Mouse (Mus musculus): ENCODE measurements around the gene Gna15. TPM values are rescaled to one million over a fixed set of nuclear protein-coding genes. Genes with fewer than 3 reads are reported as not detected.

Gene Gna15
- total RNA-seq (2022): 1 to 10 TPM; 2.5 to 9.7 (median 5.7) TPM

DNA sequence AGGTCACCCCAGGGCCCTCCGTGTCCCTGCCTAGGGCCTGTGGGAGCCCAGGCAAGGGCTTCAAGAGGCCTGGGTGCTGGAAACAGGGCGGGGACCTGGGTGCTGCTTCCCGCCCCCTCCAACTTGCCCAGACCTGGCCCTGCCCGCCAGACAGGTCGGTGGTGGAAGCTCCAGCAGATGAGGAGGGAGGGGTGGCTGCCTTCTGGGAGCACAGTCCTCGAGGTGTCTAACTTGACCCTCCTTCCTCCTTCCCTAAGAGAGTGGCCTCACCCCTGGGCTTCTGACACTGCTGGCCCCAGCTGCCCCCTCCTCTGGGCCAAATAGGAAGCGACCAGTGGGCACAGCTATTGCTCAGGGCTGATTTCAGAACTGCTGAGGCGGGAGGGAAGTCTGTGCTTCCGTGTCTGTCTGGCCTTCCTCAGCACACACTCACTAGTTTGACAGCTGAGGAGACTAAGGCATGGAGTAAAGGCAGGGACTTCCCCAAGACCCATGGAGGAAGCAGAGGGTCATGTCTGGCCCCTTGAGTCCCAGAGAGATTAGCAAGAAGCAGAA lies at the start of gene Gna15:
Gene Gna15 (minus strand): TSS at position 175 of the 555 bp plus-strand sequence.
- no peak for DNase-seq (ENCODE audit: low spot score in 2 of 2)

DNA sequence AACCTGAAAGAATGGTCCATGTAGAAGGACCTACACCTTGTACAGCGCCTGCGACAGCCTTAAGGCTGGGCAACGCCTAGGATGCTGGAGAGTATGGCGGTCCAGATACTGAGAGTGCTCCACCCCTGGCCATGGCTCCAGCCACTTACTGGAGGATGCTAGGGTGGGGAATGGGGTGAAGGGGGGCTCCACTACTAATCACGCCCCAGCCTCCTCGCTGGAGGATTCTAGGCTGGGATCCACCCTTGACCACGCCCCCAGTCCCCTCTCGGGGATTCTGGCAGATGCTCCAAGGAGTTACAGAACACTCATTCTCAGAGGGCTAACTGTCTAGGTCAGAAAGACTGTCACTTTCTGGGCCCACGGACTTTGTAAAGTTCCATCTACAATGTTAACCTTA lies 49.0 kb upstream of the Gna15 start:
- DNase-seq (ENCODE audit: low spot score in 2 of 2): no peak

- no peak for DNase-seq (ENCODE audit: low spot score in 2 of 2)
These were observed 48.2 kb upstream of the Gna15 start for GRCm38 (mm10) chr10:81572133-81572671.

DNA sequence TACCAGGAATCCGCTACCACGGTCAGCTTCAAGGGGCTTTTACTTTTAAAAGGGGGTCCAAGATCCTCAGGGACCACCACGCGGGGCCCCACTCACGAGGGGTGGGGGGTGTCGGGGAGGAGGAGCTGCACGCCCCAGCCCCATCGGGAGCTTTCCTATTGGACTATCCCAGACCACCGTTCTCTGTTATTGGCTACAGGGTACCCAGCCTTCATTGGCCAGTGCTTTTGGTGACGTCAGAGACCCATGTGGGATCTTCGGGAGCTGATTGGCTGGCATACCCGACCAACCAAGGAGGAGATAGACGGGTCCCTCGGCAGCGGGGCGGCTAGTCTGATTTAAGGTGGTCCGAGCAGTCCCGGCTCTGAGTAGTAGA lies 47.5 kb upstream of the Gna15 start:
- DNase-seq (ENCODE audit: low spot score in 2 of 2): peak; percentile 99 to 100

- DNase-seq (ENCODE audit: low spot score in 2 of 2): peak; percentile 92 to 93
These were observed 46.9 kb upstream of the Gna15 start for GRCm38 (mm10) chr10:81570831-81571500.

- no peak for DNase-seq (ENCODE audit: low spot score in 2 of 2)
These were observed 46.3 kb upstream of the Gna15 start for GRCm38 (mm10) chr10:81570238-81570800.

- no peak for DNase-seq (ENCODE audit: low spot score in 2 of 2)
These were observed 45.6 kb upstream of the Gna15 start for GRCm38 (mm10) chr10:81569507-81570237.

GRCm38 (mm10) chr10:81568381-81569191 lies 44.6 kb upstream of the Gna15 start:
- no peak for DNase-seq (ENCODE audit: low spot score in 2 of 2)

GRCm38 (mm10) chr10:81565257-81566228 lies 41.5 kb upstream of the Gna15 start:
- no peak for DNase-seq (ENCODE audit: low spot score in 2 of 2)

DNA sequence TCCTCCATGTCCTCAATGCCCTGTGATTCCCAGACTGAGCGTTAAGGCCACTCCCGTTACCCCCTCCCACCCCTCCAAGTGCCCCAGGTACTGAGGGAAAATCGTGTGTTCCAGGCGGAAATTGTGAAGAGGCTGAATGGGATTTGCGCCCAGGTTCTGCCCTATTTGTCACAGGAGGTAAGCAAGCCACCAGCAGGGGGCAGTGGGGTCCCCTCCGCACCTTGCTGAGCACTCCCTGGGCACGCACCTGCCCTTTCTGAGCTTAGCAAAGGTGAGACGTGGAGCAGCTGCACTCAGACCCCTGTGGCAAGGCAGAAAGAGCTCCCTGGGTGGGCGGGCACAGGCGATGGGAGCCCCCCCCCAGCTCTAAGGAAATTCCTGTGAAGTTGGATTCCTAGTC lies 40.7 kb upstream of the Gna15 start:
- DNase-seq (ENCODE audit: low spot score in 2 of 2): no peak

DNA sequence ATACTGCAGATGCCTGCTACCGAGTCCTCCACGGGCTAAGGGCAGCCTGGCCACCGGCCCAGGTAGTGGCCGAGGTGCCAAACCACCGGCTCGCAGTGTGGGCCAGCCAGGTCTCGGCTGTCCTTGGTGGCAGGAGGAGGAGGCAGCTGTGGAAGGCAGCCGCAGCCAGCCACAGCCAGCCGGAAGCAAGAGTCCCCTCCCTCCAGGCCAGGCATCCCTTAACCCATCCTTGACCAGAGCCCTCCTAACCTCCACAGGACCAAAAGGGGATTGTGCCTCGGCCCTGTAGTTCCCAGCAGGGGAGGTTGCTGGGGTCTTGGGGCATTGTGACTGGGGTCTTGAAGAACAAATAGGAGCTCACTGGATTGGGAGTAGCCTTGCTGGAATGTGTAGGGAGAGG lies 40.2 kb upstream of the Gna15 start:
- DNase-seq (ENCODE audit: low spot score in 2 of 2): no peak

- DNase-seq (ENCODE audit: low spot score in 2 of 2): no peak
These were observed 39.5 kb upstream of the Gna15 start for GRCm38 (mm10) chr10:81563481-81563880.

DNA sequence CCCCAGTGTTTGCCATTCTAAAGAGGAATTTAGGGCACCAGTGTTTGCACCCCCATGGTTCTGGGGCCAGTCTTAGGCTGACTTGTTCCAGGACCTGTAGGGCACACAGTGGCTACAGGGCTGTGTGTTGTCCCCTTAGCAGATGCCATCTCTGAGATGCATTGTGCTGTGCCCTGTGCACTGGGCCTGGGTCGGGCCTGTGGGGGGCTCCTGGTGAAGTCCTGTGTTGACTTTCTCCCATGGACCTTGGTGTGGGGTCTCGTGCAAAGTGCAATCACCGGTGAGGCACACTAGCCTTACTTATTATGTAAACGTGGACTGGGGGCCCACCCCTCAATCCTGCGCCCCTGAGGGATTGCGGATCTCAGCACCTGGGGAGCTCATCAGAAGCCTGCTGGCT lies 38.4 kb upstream of the Gna15 start:
- no peak for DNase-seq (ENCODE audit: low spot score in 2 of 2)

DNA sequence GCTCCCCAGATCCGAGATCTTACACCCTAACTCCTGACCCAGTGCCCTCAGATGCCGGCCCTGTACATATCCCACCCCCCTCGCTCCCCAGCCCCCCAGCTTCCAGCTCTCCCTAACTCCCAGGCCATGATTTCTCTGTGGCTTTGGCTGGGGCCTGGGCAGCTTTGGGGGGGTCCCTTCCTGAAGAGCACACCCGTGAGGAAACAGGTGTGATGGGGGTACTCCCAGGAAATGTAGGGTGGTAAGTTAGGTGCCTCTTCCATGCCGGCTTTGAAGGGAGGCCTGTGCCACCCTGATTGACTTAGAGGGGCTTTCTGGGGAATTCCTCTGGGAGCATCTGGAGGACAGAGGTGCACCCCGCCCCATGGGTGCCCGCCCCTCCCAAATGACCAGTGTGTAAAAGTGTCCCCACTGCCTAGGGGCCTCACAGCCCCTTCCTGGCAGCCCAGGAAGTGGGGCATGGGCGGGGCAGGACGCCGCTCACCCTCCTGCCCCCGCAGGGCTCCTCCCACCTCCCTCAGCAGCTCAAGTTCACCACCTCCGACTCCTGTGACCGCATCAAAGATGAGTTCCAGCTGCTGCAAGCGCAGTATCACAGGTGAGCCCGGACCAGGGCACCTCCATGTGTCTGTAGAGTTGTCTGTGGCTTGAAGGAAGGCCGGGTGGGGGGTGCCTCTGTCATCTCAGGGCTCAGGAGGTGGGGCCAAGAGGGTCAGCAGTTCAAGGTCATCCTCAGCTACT lies 36.9 kb upstream of the Gna15 start:
- no peak for DNase-seq (ENCODE audit: low spot score in 2 of 2)

DNA sequence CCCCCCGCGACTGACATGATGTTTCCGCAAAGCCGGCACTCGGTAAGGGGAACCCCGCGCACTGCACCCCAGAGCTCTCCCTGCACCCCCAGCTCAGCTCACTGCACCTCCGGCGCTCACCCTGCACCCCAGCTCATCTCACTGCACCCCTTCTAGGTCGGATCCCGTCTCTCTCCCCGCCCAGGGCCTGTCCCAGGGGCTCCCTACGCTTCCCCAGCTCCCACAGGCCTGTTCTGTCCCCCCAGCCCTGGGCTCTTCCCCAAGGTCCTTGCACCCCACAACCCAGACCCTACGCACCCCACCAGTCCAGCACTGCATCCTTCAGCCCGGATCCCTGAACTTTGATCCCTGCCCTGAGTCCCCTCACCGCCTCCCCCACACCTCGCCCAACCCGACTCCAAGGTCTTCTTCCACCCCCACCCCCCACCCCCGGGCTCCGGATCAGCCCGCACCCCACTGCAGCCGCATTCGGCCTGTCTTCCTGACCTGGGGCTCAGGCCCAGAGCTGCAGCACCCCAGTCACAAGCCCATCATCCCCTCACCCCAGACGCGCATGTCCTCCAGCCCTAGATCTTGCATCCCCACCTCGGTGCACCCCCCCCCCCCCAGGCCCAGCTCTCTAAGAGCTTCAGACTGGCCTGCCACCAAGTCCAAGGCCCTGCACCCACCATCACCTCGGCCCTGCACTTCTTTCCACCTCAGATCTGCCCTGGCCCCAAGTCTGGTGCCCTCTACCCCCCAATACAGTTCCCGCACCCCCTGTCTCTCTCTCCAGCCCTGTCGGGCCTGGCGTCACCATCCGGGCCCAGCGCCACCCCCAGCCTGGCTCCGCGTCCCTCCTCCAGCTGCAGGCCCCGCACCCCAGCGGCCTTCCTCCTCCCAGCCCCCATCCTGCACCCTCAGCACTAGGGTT lies 35.9 kb upstream of the Gna15 start:
- DNase-seq (ENCODE audit: low spot score in 2 of 2): peak in 1 of 2 experiments; percentile 68

GRCm38 (mm10) chr10:81559163-81559626 lies 35.2 kb upstream of the Gna15 start, which contains the start of gene Aes:
Gene Aes (plus strand): TSS chr10:81559488.
- peak in 1 of 2 experiments; percentile 64 for DNase-seq (ENCODE audit: low spot score in 2 of 2)

GRCm38 (mm10) chr10:81557491-81557890 lies 33.5 kb upstream of the Gna15 start:
- DNase-seq (ENCODE audit: low spot score in 2 of 2): no peak

GRCm38 (mm10) chr10:81556282-81556681 lies 32.3 kb upstream of the Gna15 start:
- DNase-seq (ENCODE audit: low spot score in 2 of 2): no peak

All from layer of hippocampus, adult 8-10 months (tissue).